ENCODE assay signal across 8 mouse cellular contexts in the genomic region with DNA sequence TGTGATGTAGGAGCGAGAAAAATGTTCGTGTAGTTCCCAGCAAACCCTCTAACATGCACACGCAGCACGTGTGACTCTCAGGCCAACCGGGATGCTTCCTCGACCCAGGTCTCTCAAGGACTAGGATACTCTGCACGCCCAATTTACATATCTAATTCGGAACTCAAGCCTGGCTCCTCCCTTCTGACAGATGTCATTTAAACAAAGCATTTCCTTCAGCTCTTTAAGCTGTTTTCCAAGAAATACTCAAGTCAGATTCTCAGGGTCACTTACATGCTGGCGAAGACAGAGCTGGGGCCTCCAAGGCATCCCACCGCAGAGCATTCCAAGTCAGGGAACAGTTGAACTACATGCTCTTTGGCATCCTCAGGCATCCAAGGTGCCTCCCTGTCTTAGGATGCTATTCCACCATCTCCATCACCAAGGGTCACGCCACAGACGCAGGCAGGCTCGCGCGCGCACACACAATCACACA. TPM values are rescaled to one million over a fixed set of nuclear protein-coding genes. Genes with fewer than 3 reads are reported as not detected.
DNase-seq lines count a peak whose midpoint lies in the region; ATAC-seq and TF ChIP-seq lines count a peak whose summit lies in the region.

No protein-coding gene starts in this region.

- no peaks in the 10 kb centered on the region for H3K36me3 ChIP-seq in heart, adult 2 months (ENCODE audit: control insufficient read depth, insufficient read depth, low read length)
- peaks cover 37% of the 10 kb centered on the region for H3K36me3 ChIP-seq in midbrain, embryonic 10.5 days

- peaks cover 8% of the 10 kb centered on the region for H3K4me1 ChIP-seq in heart, adult 2 months (ENCODE audit: control insufficient read depth, insufficient read depth, low read length)
- peaks cover 42% of the 10 kb centered on the region for H3K4me1 ChIP-seq in midbrain, embryonic 10.5 days

- WGBS in heart, adult 2 months, result 2% methylated on average over 16 of the region's 16 CpGs
- 3% methylated on average over 16 of the region's 16 CpGs for WGBS in midbrain, embryonic 10.5 days

- H3K4me3 ChIP-seq in heart, adult 2 months, result peak overlapping the region; percentile 97
- peak overlapping the region; percentile 93 for H3K4me3 ChIP-seq in midbrain, embryonic 10.5 days

- no peak for DNase-seq in heart, adult 2 months
- DNase-seq in heart, adult 9 months (ENCODE audit: low spot score in 2 of 2), result no peak
- peak; percentile 69 for DNase-seq in ES-CJ7 (ENCODE audit: low read depth, low spot score)
- DNase-seq in embryo, embryonic 9.5 days (ENCODE audit: extremely low spot score), result peak; percentile 17
- DNase-seq in induced T-regulatory cell, adult 2 months (ENCODE audit: low read depth), result peak; percentile 75
- peak; percentile 33 for DNase-seq in midbrain, embryonic 10.5 days (ENCODE audit: low spot score)
- no peak for DNase-seq in layer of hippocampus, adult 9-10 months (ENCODE audit: low spot score)

- no peak for ATAC-seq in erythroid progenitor cell, adult 5-6 weeks (replicated peaks; ENCODE audit: low FRiP score, poor library complexity, severe bottlenecking)

- TF ChIP-seq EP300 in heart, adult 2 months (IDR thresholded peaks at IDR 0.05; ENCODE audit: insufficient read depth, low read depth, low read length), result no peak

- H3K27me3 ChIP-seq in heart, adult 2 months (ENCODE audit: control insufficient read depth, insufficient read depth, low read length), result no peaks in the 10 kb centered on the region
- no peaks in the 10 kb centered on the region for H3K27me3 ChIP-seq in midbrain, embryonic 10.5 days (ENCODE audit: low read depth, poor library complexity, severe bottlenecking)

- H3K9ac ChIP-seq in heart, adult 2 months (ENCODE audit: low read depth, low read length), result peak overlapping the region; percentile 68

- no peak for TF ChIP-seq POLR2A in heart, adult 2 months (IDR thresholded peaks at IDR 0.05; ENCODE audit: insufficient read depth, low read depth, low read length)

- peak overlapping the region; percentile 96 for H3K27ac ChIP-seq in heart, adult 2 months
- peak overlapping the region; percentile 81 for H3K27ac ChIP-seq in midbrain, embryonic 10.5 days (replicated peaks)

- H3K79me2 ChIP-seq in heart, adult 2 months (replicated peaks; ENCODE audit: control insufficient read depth, insufficient read depth, low read length), result no peaks in the 10 kb centered on the region

- no peak for TF ChIP-seq CTCF in heart, adult 2 months (IDR thresholded peaks at IDR 0.05)

- intact Hi-C loops in heart, adult 2 months (cut with DNase I), result no loop called here

- no peaks in the 10 kb centered on the region for H3K9me3 ChIP-seq in midbrain, embryonic 10.5 days (replicated peaks)

RNA-seq across cellular contexts. Expression of a gene that starts 1.0 kb away (rescaled TPM):
- 10 to 100 TPM; 13.1 to 15.5 TPM for total RNA-seq in heart, adult 2 months (2021)
- 10.3 and 14.6 TPM in 2 replicates for polyA plus RNA-seq in heart, adult 2 months (2012; rRNA removed)
- 20.4 and 23.6 TPM in 2 replicates for polyA plus RNA-seq in midbrain, embryonic 10.5 days (2016; fragmentation: Nextera tagmentation; extraction: Ambion mirVana)
- 1.4 and 2.9 TPM in 2 replicates for total RNA-seq in erythroid progenitor cell, adult 5-6 weeks (2015; ENCODE audit: low replicate concordance)
- total RNA-seq in erythroid progenitor cell, adult 5-6 weeks (2017; ENCODE audit: low replicate concordance), result 0.90 and 0.91 TPM in 2 replicates

RNA-seq across cellular contexts. Expression of a gene that starts 40.7 kb away (rescaled TPM):
- total RNA-seq in heart, adult 2 months (2021), result 10 to 100 TPM; 54.1 to 56.0 TPM
- polyA plus RNA-seq in heart, adult 2 months (2012; rRNA removed), result 30.7 and 39.6 TPM in 2 replicates
- polyA plus RNA-seq in midbrain, embryonic 10.5 days (2016; fragmentation: Nextera tagmentation; extraction: Ambion mirVana), result 11.3 and 14.9 TPM in 2 replicates
- total RNA-seq in erythroid progenitor cell, adult 5-6 weeks (2015; ENCODE audit: low replicate concordance), result 10.5 TPM in 2 replicates
- 11.6 and 12.3 TPM in 2 replicates for total RNA-seq in erythroid progenitor cell, adult 5-6 weeks (2017; ENCODE audit: low replicate concordance)

RNA-seq across cellular contexts. Expression of a gene that starts 53.2 kb away (rescaled TPM):
- under 1 TPM; 0.32 to 0.65 TPM for total RNA-seq in heart, adult 2 months (2021)
- polyA plus RNA-seq in heart, adult 2 months (2012; rRNA removed), result 0.15 and 0.18 TPM in 2 replicates
- polyA plus RNA-seq in midbrain, embryonic 10.5 days (2016; fragmentation: Nextera tagmentation; extraction: Ambion mirVana), result 0.06 and 0.21 TPM in 2 replicates
- total RNA-seq in erythroid progenitor cell, adult 5-6 weeks (2015; ENCODE audit: low replicate concordance), result not detected in 2 replicates
- total RNA-seq in erythroid progenitor cell, adult 5-6 weeks (2017; ENCODE audit: low replicate concordance), result not detected in 2 replicates

Comparison
In these comparisons a context has a peak if more than half of its experiments do, and no peak if none do; other contexts are left out.
1. DNase-seq: peak in ES-CJ7 (single experiment), embryo, embryonic 9.5 days (single experiment), induced T-regulatory cell, adult 2 months (single experiment) and midbrain, embryonic 10.5 days (single experiment); none in heart, adult 2 months (0 of 2), heart, adult 9 months (0 of 2) and layer of hippocampus, adult 9-10 months (single experiment).
2. RNA of a gene that starts 40.7 kb away (total RNA-seq): 54.1 to 56.0 TPM in heart, adult 2 months; 10.5 to 12.3 TPM in erythroid progenitor cell, adult 5-6 weeks; every median in the first group is over 4 times any median in the second.